ENCODE assay signal across 9 mouse cellular contexts in the genomic region with DNA sequence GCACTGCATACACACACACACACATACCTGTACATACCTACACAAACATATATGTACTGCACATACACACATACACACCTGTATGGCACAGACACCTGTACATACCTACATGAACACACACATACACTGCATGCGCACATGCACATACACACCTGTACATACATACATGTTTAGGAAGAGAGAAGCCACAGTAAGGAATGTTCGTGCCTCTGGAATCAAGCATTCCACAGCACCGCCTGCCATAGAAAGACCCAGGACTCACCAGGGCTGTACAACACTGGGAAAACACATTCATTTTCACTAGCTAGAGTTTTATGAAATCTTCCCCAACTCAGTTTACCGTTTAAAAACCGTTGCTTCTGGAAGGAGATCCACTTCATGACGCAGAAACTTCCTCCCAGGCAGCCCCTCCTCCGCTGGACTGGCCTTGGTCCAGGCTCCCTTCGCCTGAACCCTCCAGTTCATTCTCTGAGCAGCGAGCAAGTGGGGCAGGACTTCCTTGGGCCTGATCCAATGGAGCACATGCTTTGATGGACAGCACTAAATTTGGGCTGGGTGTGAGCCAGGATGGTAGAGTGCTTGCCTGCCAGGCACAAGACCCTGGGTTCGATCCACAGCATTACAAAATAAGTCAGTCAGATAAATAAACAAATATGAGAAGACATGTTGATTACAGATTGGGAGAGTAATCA. TPM values are rescaled to one million over a fixed set of nuclear protein-coding genes. Genes with fewer than 3 reads are reported as not detected.
DNase-seq lines count a peak whose midpoint lies in the region; ATAC-seq lines count a peak whose summit lies in the region.
"Had no signal": no experiment of that assay in that cellular context is flagged by ENCODE, and none has a peak within 500 bp of the region (broad histone marks: within the 10 kb centered on the region; RNA-seq: fewer than 3 reads in every experiment).

No protein-coding gene starts in this region.

- no peak for DNase-seq in limb, embryonic 10.5 days (ENCODE audit: low spot score)
- peak; percentile 85 for DNase-seq in gastrocnemius, adult 18-20 months (ENCODE audit: low spot score)
- peak; percentile 31 to 54 for DNase-seq in lung, postnatal 4 days
- no peak for DNase-seq in thymus, postnatal 0 days (ENCODE audit: low spot score)
- no peak for DNase-seq in layer of hippocampus, postnatal 25 days (ENCODE audit: extremely low spot score in 1 of 2, low spot score in 1 of 2)

- H3K4me2 ChIP-seq in limb, embryonic 12.5 days: no peak overlapping the region

- 0 out of 2 replicates have a peak, but pooled peaks have one; percentile 42 for ATAC-seq in limb, embryonic 12.5 days (ENCODE audit: insufficient number of reproducible peaks, insufficient read depth, low FRiP score, low TSS enrichment, low read depth)
- ATAC-seq in hematopoietic stem cell, adult 5-6 weeks (replicated peaks in 1 of 2; ENCODE audit: insufficient read depth in 1 of 2, low FRiP score in 2 of 2, low TSS enrichment in 1 of 2, low read depth in 1 of 2, poor library complexity in 2 of 2, severe bottlenecking in 2 of 2): 0 out of 4 replicates have a peak, but pooled peaks have one; percentile 32 to 39
- ATAC-seq: Patski had no signal

- no peak overlapping the region for H3K9ac ChIP-seq in limb, embryonic 12.5 days (replicated peaks)

- H3K27me3 ChIP-seq in limb, embryonic 12.5 days: no peaks in the 10 kb centered on the region
- no peaks in the 10 kb centered on the region for H3K27me3 ChIP-seq in limb, embryonic 10.5 days (ENCODE audit: low read depth, poor library complexity, severe bottlenecking)

- no peaks in the 10 kb centered on the region for H3K9me3 ChIP-seq in limb, embryonic 12.5 days
- no peaks in the 10 kb centered on the region for H3K9me3 ChIP-seq in limb, embryonic 10.5 days (replicated peaks)

- no peak overlapping the region for H3K4me3 ChIP-seq in limb, embryonic 12.5 days (replicated peaks)
- no peak overlapping the region for H3K4me3 ChIP-seq in limb, embryonic 10.5 days

- no peaks in the 10 kb centered on the region for H3K36me3 ChIP-seq in limb, embryonic 12.5 days
- no peaks in the 10 kb centered on the region for H3K36me3 ChIP-seq in limb, embryonic 10.5 days

- H3K27ac ChIP-seq in limb, embryonic 12.5 days: no peak overlapping the region
- no peak overlapping the region for H3K27ac ChIP-seq in limb, embryonic 10.5 days

- WGBS in limb, embryonic 12.5 days: 86% methylated on average over 10 of the region's 10 CpGs
- WGBS in limb, embryonic 10.5 days: 87% methylated on average over 10 of the region's 10 CpGs

- H3K4me1 ChIP-seq in limb, embryonic 12.5 days (replicated peaks): 0 out of 2 replicates have a peak, but pooled peaks cover 3% of the 10 kb centered on the region
- H3K4me1 ChIP-seq in limb, embryonic 10.5 days: peaks cover 3% of the 10 kb centered on the region; the same call in 1 of the 2 replicates

RNA-seq across cellular contexts. Expression of a gene that starts 5.7 kb away (rescaled TPM):
- polyA plus RNA-seq in limb, embryonic 12.5 days (2016; fragmentation: Nextera tagmentation; extraction: Ambion mirVana): 0.11 TPM in 1 of 2 replicates, not detected in the other
- 0.08 TPM in 1 of 2 replicates, not detected in the other for polyA plus RNA-seq in limb, embryonic 10.5 days (2016; fragmentation: Nextera tagmentation; extraction: Ambion mirVana)
- 100 to 1,000 TPM; 114 to 164 TPM for total RNA-seq in gastrocnemius, adult 18-20 months (2021)
- total RNA-seq in hematopoietic stem cell, adult 5-6 weeks (2017): not detected in 2 replicates
- polyA plus RNA-seq in thymus, postnatal 0 days (2015; fragmentation: Nextera tagmentation; extraction: Ambion mirVana): not detected in 2 replicates
- total RNA-seq in layer of hippocampus, postnatal 25 days (2021): not detected
- polyA plus RNA-seq: Patski; stomach, embryonic 14.5 days had no signal

RNA-seq across cellular contexts. Expression of a gene that starts 58.8 kb away (rescaled TPM):
- 2.4 and 2.7 TPM in 2 replicates for polyA plus RNA-seq in limb, embryonic 12.5 days (2016; fragmentation: Nextera tagmentation; extraction: Ambion mirVana)
- polyA plus RNA-seq in limb, embryonic 10.5 days (2016; fragmentation: Nextera tagmentation; extraction: Ambion mirVana): 3.3 and 5.9 TPM in 2 replicates
- under 1 TPM; 0.02 to 0.05 TPM for total RNA-seq in gastrocnemius, adult 18-20 months (2021)
- under 0.01 TPM in 1 of 2 replicates, not detected in the other for total RNA-seq in hematopoietic stem cell, adult 5-6 weeks (2017)
- 0.05 and 0.24 TPM in 2 replicates for polyA plus RNA-seq in thymus, postnatal 0 days (2015; fragmentation: Nextera tagmentation; extraction: Ambion mirVana)
- total RNA-seq in layer of hippocampus, postnatal 25 days (2021): 1 to 10 TPM; 3.1 TPM

Comparison
In these comparisons a context has a peak if more than half of its experiments do, and no peak if none do; other contexts are left out.
1. DNase-seq: peak in gastrocnemius, adult 18-20 months (single experiment) and lung, postnatal 4 days (2 of 2); none in limb, embryonic 10.5 days (single experiment), thymus, postnatal 0 days (single experiment) and layer of hippocampus, postnatal 25 days (0 of 2).
2. RNA of a gene that starts 5.7 kb away (total RNA-seq): 114 to 164 TPM in gastrocnemius, adult 18-20 months; not detected in hematopoietic stem cell, adult 5-6 weeks and not detected in layer of hippocampus, postnatal 25 days; every median in the first group is over 100 times any median in the second.